Mouse (Mus musculus): ENCODE measurements at regions not wholly inside any gene's neighbourhood (a gene's known extent, or its start where the extent isn't known, plus 50 kb on each side); places are given as distances from the start of the nearest gene placed in this dataset.

GRCm38 (mm10) chr6:104192733-104193132 is 299.9 kb upstream of the Cntn6 start:
- no peak for DNase-seq

GRCm38 (mm10) chr6:104207433-104207832 is 285.2 kb upstream of the Cntn6 start:
- DNase-seq = peak; percentile 21 to 39
